Mouse (Mus musculus) forebrain, embryonic 14.5 days (tissue): Measurements from ENCODE around the gene Tle3. TPM values are rescaled to one million over a fixed set of nuclear protein-coding genes. Genes with fewer than 3 reads are reported as not detected.

Source experiments
- ATAC-seq: fragments of 200-750 bp; cut with Nextera tagmentation; 2 replicates; pipeline ENCODE4 v1.8.0; 2017; ENCODE audit warnings: mild to moderate bottlenecking, moderate library complexity
- DNase-seq: peaks from one replicate; pipeline ENCODE4 v3.0.0-alpha.2; 2015; ENCODE audit warnings: low spot score
- H3K27ac ChIP-seq: fragments of 300-500 bp; sonication (generic); 2 replicates; pipeline ENCODE4 v1.5.1; 2014; ENCODE audit warnings: low read depth, mild to moderate bottlenecking, control low read depth, low read length, moderate library complexity
- H3K27me3 ChIP-seq: fragments of 300-500 bp; sonication (generic); replicated peaks from 2 replicates; pipeline ENCODE4 v1.6.1; 2014; ENCODE audit warnings: low read length, control low read depth, mixed read lengths; ENCODE audit not compliant: control insufficient read depth, insufficient read depth
- H3K36me3 ChIP-seq: fragments of 300-500 bp; sonication (generic); 2 replicates; pipeline ENCODE4 v1.6.1; 2014; ENCODE audit warnings: low read length, control low read depth; ENCODE audit not compliant: control insufficient read depth, insufficient read depth
- H3K4me1 ChIP-seq: fragments of 300-500 bp; sonication (generic); 2 replicates; pipeline ENCODE4 v1.6.1; 2014; ENCODE audit warnings: antibody characterized with exemption, low read length, control low read depth; ENCODE audit not compliant: control insufficient read depth, insufficient read depth
- H3K4me2 ChIP-seq: fragments of 300-500 bp; sonication (generic); 2 replicates; pipeline ENCODE4 v1.6.1; 2014; ENCODE audit warnings: mild to moderate bottlenecking, control low read depth, low read length
- H3K4me3 ChIP-seq: fragments of 300-500 bp; sonication (generic); 2 replicates; pipeline ENCODE4 v1.5.1; 2014; ENCODE audit warnings: low read depth, low read length, control low read depth
- H3K9ac ChIP-seq: fragments of 300-500 bp; sonication (generic); 2 replicates; pipeline ENCODE4 v1.6.1; 2014; ENCODE audit warnings: mild to moderate bottlenecking, low read length, control low read depth, moderate library complexity
- H3K9me3 ChIP-seq: fragments of 300-500 bp; sonication (generic); replicated peaks from 2 replicates; pipeline ENCODE4 v1.6.1; 2016; ENCODE audit warnings: low read length, control low read depth, mixed read lengths; ENCODE audit not compliant: control insufficient read depth
- WGBS: fragments of 180-500 bp; shearing (Covaris S2); extraction: QIAGEN DNeasy Blood & Tissue Kit; methylation state at CpG from one replicate; pipeline ENCODE4 v1.1.7; 2014; 5-methylcytosine and 5-hydroxymethylcytosine counted together
- polyA plus RNA-seq: library from polyadenylated mRNA; unstranded; fragments of >200 nt; fragmentation: Nextera tagmentation; extraction: Ambion mirVana; gene quantifications from 2 replicates; pipeline ENCODE4 v1.2.1, GENCODE M21; 2014

The Tle3 gene
- polyA plus RNA-seq, 1 experiment from 2014 or later = 28.1 TPM

GRCm38 (mm10) chr9:61391570-61392337 is 19.6 kb downstream of the Tle3 start:
- DNase-seq (no peak), ATAC-seq (no peak)
- Histone ChIP-seq H3K4me1 (peaks cover 48% of the 10 kb centered on the region), H3K27me3 (no peaks in the 10 kb centered on the region), H3K27ac (no peak overlapping the region), H3K4me2 (no peak overlapping the region), H3K36me3 (peaks cover 76% of the 10 kb centered on the region), H3K9me3 (no peaks in the 10 kb centered on the region), H3K9ac (peak overlapping the region; percentile 14; the same call in 1 of the 2 replicates), H3K4me3 (no peak overlapping the region)
- 66% methylated on average over 5 of the region's 5 CpGs for WGBS

- H3K4me3 ChIP-seq = no peak overlapping the region
- 77% methylated on average over 6 of the region's 6 CpGs for WGBS
- ATAC-seq = no peak
- peaks cover 48% of the 10 kb centered on the region for H3K4me1 ChIP-seq
- H3K36me3 ChIP-seq = peaks cover 71% of the 10 kb centered on the region
- no peak overlapping the region for H3K27ac ChIP-seq
- H3K27me3 ChIP-seq = no peaks in the 10 kb centered on the region
- DNase-seq = no peak
- peak overlapping the region; percentile 14; the same call in 1 of the 2 replicates for H3K9ac ChIP-seq
- no peak overlapping the region for H3K4me2 ChIP-seq
- no peaks in the 10 kb centered on the region for H3K9me3 ChIP-seq
Observed at GRCm38 (mm10) chr9:61392338-61392620, 20.1 kb downstream of the Tle3 start.

- H3K27me3 ChIP-seq = no peaks in the 10 kb centered on the region
- peaks cover 41% of the 10 kb centered on the region for H3K4me1 ChIP-seq
- H3K36me3 ChIP-seq = peaks cover 71% of the 10 kb centered on the region
- ATAC-seq (no peak), DNase-seq (no peak)
- H3K9ac ChIP-seq = no peak overlapping the region
- no peak overlapping the region for H3K27ac ChIP-seq
- H3K4me2 ChIP-seq = no peak overlapping the region
- no peak overlapping the region for H3K4me3 ChIP-seq
- H3K9me3 ChIP-seq = no peaks in the 10 kb centered on the region
- 83% methylated on average over 6 of the region's 6 CpGs for WGBS
Observed at GRCm38 (mm10) chr9:61393161-61393560, 21.0 kb downstream of the Tle3 start.

GRCm38 (mm10) chr9:61393847-61394246 is 21.7 kb downstream of the Tle3 start:
- Histone ChIP-seq H3K9me3 (no peaks in the 10 kb centered on the region), H3K4me3 (no peak overlapping the region), H3K9ac (no peak overlapping the region), H3K27ac (no peak overlapping the region), H3K36me3 (peaks cover 75% of the 10 kb centered on the region), H3K4me2 (no peak overlapping the region), H3K4me1 (peaks cover 34% of the 10 kb centered on the region), H3K27me3 (no peaks in the 10 kb centered on the region)
- ATAC-seq (no peak), DNase-seq (no peak)
- WGBS = 78% methylated on average over 5 of the region's 5 CpGs

GRCm38 (mm10) chr9:61395071-61395470 is 22.9 kb downstream of the Tle3 start:
- no peak for DNase-seq
- WGBS = 67% methylated on average over 3 of the region's 3 CpGs
- no peak overlapping the region for H3K9ac ChIP-seq
- no peak overlapping the region for H3K4me2 ChIP-seq
- peaks cover 82% of the 10 kb centered on the region for H3K36me3 ChIP-seq
- no peak overlapping the region for H3K27ac ChIP-seq
- no peak for ATAC-seq
- peaks cover 34% of the 10 kb centered on the region for H3K4me1 ChIP-seq
- no peak overlapping the region for H3K4me3 ChIP-seq
- H3K9me3 ChIP-seq = no peaks in the 10 kb centered on the region
- H3K27me3 ChIP-seq = no peaks in the 10 kb centered on the region

- no peaks in the 10 kb centered on the region for H3K9me3 ChIP-seq
- WGBS = 5% methylated on average over 13 of the region's 13 CpGs
- H3K27ac ChIP-seq = no peak overlapping the region
- H3K27me3 ChIP-seq = no peaks in the 10 kb centered on the region
- ATAC-seq (peak; percentile 80), DNase-seq (peak; percentile 87)
- peaks cover 73% of the 10 kb centered on the region for H3K36me3 ChIP-seq
- no peak overlapping the region for H3K9ac ChIP-seq
- H3K4me1 ChIP-seq = peaks cover 39% of the 10 kb centered on the region
- no peak overlapping the region for H3K4me2 ChIP-seq
- H3K4me3 ChIP-seq = no peak overlapping the region
Observed at GRCm38 (mm10) chr9:61396474-61396873, 24.3 kb downstream of the Tle3 start.

- no peak overlapping the region for H3K4me2 ChIP-seq
- DNase-seq (no peak), ATAC-seq (no peak)
- WGBS = 57% methylated on average over 4 of the region's 4 CpGs
- no peaks in the 10 kb centered on the region for H3K9me3 ChIP-seq
- H3K4me1 ChIP-seq = peaks cover 39% of the 10 kb centered on the region
- no peak overlapping the region for H3K27ac ChIP-seq
- H3K9ac ChIP-seq = no peak overlapping the region
- no peaks in the 10 kb centered on the region for H3K27me3 ChIP-seq
- H3K4me3 ChIP-seq = no peak overlapping the region
- H3K36me3 ChIP-seq = peaks cover 70% of the 10 kb centered on the region
Observed at GRCm38 (mm10) chr9:61397130-61397529, 25.0 kb downstream of the Tle3 start.

GRCm38 (mm10) chr9:61398160-61398559 is 26.0 kb downstream of the Tle3 start:
- Histone ChIP-seq H3K4me2 (no peak overlapping the region), H3K27me3 (no peaks in the 10 kb centered on the region), H3K9ac (no peak overlapping the region), H3K36me3 (peaks cover 69% of the 10 kb centered on the region), H3K4me1 (peaks cover 46% of the 10 kb centered on the region), H3K9me3 (no peaks in the 10 kb centered on the region), H3K4me3 (no peak overlapping the region), H3K27ac (no peak overlapping the region)
- ATAC-seq (no peak), DNase-seq (no peak)
- 89% methylated on average over 9 of the region's 9 CpGs for WGBS

- DNase-seq (no peak), ATAC-seq (no peak)
- Histone ChIP-seq H3K9ac (no peak overlapping the region), H3K27ac (no peak overlapping the region), H3K36me3 (peaks cover 55% of the 10 kb centered on the region), H3K4me2 (no peak overlapping the region), H3K27me3 (no peaks in the 10 kb centered on the region), H3K4me3 (no peak overlapping the region), H3K9me3 (no peaks in the 10 kb centered on the region), H3K4me1 (peaks cover 65% of the 10 kb centered on the region)
- 94% methylated on average over 7 of the region's 7 CpGs for WGBS
Observed at GRCm38 (mm10) chr9:61400132-61400531, 28.0 kb downstream of the Tle3 start.
